ENCODE assay signal across 10 mouse cellular contexts in the genomic region with DNA sequence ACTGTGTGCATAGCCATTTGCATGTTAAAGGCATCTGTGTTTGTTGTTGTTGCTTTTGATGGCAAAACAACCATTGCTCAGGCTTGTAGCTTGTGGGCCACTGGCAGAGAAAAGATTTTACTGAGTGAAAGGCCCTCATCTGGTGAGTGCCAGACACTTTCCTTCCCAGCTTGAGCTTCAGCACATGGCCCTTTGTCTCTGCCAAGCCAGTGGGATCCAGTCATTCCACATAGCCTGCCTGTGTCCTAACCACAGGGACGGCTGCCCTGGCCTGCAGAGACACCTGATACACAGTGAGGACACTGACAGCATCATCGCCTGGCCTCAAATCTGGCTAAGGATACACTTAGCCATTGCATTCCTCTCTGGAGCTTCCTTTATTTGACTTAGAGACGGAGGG.
A peak's percentile ranks its signal among the peaks of the same experiment; 100 is the strongest.
DNase-seq lines count a peak whose midpoint lies in the region; ATAC-seq lines count a peak whose summit lies in the region.
"Had no signal": no experiment of that assay in that cellular context is flagged by ENCODE, and none has a peak within 500 bp of the region (broad histone marks: within the 10 kb centered on the region; RNA-seq: fewer than 3 reads in every experiment).

No protein-coding gene starts in this region.

- ATAC-seq in cerebellum, adult (ENCODE audit: insufficient number of reproducible peaks, low FRiP score, low TSS enrichment), result peak; percentile 58; the same call in 1 of the 2 replicates
- ATAC-seq in CD4-positive, CD25-positive, alpha-beta regulatory T cell, adult 4 months, result no peak

- DNase-seq in cerebellum, adult 11 months, result no peak
- peak; percentile 6 to 18 for DNase-seq in left cerebral cortex, postnatal 10 days (ENCODE audit: extremely low spot score in 1 of 2, low spot score in 2 of 2)
- no peak for DNase-seq in left cerebral cortex, postnatal 36 days (ENCODE audit: low spot score in 2 of 2)
- DNase-seq in gastrocnemius, adult 18-20 months (ENCODE audit: low spot score), result peak; percentile 87
- peak; percentile 59 to 74 for DNase-seq in heart, postnatal 14 days
- DNase-seq in MN1 (ENCODE audit: low spot score), result no peak
- DNase-seq: kidney, adult 11 months; thymus, postnatal 4 days had no signal

- intact Hi-C loops in left cerebral cortex, postnatal 10 days (cut with DNase I), result no loop called here
- intact Hi-C loops in left cerebral cortex, postnatal 36 days (cut with DNase I), result no loop called here
- intact Hi-C loops in heart, postnatal 14 days (cut with DNase I), result loop anchor here (5.0 to 10.0 kb wide), 3 partner anchors 57 to 154 kb away; a partner anchor contains a TSS

Comparison
In these comparisons a context has a peak if more than half of its experiments do, and no peak if none do; other contexts are left out.
1. DNase-seq: peak in left cerebral cortex, postnatal 10 days (2 of 2), gastrocnemius, adult 18-20 months (single experiment) and heart, postnatal 14 days (2 of 2); none in cerebellum, adult 11 months (single experiment), left cerebral cortex, postnatal 36 days (0 of 2) and MN1 (single experiment).